Mouse (Mus musculus) ES-E14 (cell line): ENCODE measurements at regions not wholly inside any gene's neighbourhood (a gene's known extent, or its start where the extent isn't known, plus 50 kb on each side); places are given as distances from the start of the nearest gene placed in this dataset.
"Not testable (repeated sequence)": the region's sequence is repeated elsewhere in the genome, so short reads cannot be mapped to it uniquely, and the experiment has no call there.

ENCODE experiments used
- DNase-seq: peaks from one replicate; pipeline ENCODE4 v3.0.0-alpha.2; 2013; ENCODE audit warnings: low read depth, low spot score
- H3K27ac ChIP-seq: 2 replicates; pipeline ENCODE4 v1.5.1; 2012; ENCODE audit warnings: low read depth, mild to moderate bottlenecking, low read length, moderate library complexity, mixed read lengths; ENCODE audit not compliant: poor library complexity, insufficient read depth, severe bottlenecking
- H3K36me3 ChIP-seq: 2 replicates; pipeline ENCODE4 v1.6.1; 2012; ENCODE audit warnings: mild to moderate bottlenecking, low read length, moderate library complexity, mixed read lengths; ENCODE audit not compliant: control insufficient read depth, poor library complexity, insufficient read depth, severe bottlenecking
- H3K4me1 ChIP-seq, 2 experiments: fragments of 150-350 bp in 1 of 2; sonication (generic) in 1 of 2; 2 replicates each; pipeline ENCODE4 v1.6.1; 2012; ENCODE audit warnings: low read length in 2 of 2, mild to moderate bottlenecking in 1 of 2, mixed read lengths in 1 of 2; ENCODE audit not compliant: control insufficient read depth in 2 of 2, insufficient read depth in 2 of 2, poor library complexity in 1 of 2
- H3K4me3 ChIP-seq, 2 experiments: fragments of 150-350 bp in 1 of 2; sonication (generic) in 1 of 2; 2 replicates each; pipeline ENCODE4 v1.5.1; 2012; ENCODE audit warnings: low read length in 2 of 2, low read depth in 1 of 2, mild to moderate bottlenecking in 1 of 2, mixed read lengths in 1 of 2; ENCODE audit not compliant: insufficient read depth in 1 of 2, poor library complexity in 1 of 2, severe bottlenecking in 1 of 2
- H3K9ac ChIP-seq: 2 replicates; pipeline ENCODE4 v1.6.1; 2012; ENCODE audit warnings: low read depth, mild to moderate bottlenecking, low read length, mixed read lengths; ENCODE audit not compliant: poor library complexity, insufficient read depth, severe bottlenecking
- H3K9me3 ChIP-seq: fragments of 150-350 bp; sonication (generic); 2 replicates; pipeline ENCODE4 v1.6.1; 2012; ENCODE audit warnings: low read depth, mild to moderate bottlenecking, low read length; ENCODE audit not compliant: control insufficient read depth, insufficient read depth
- CHD2 ChIP-seq: IDR thresholded peaks from 2 replicates; pipeline ENCODE4 v1.6.1; 2014; ENCODE audit warnings: mild to moderate bottlenecking, low read depth, low read length, inconsistent platforms
- HCFC1 ChIP-seq: IDR thresholded peaks from 2 replicates; pipeline ENCODE4 v1.6.1; 2012; ENCODE audit warnings: low read length, inconsistent platforms, borderline replicate concordance; ENCODE audit not compliant: insufficient read depth
- MAFK ChIP-seq: IDR thresholded peaks from 2 replicates; pipeline ENCODE4 v1.6.1; 2014; ENCODE audit warnings: mild to moderate bottlenecking, low read depth, low read length, inconsistent platforms; ENCODE audit not compliant: insufficient read depth
- ZC3H11A ChIP-seq: IDR thresholded peaks from 2 replicates; pipeline ENCODE4 v1.6.1; 2012; ENCODE audit warnings: low read depth, mild to moderate bottlenecking, inconsistent platforms, low read length, borderline replicate concordance
- ZNF384 ChIP-seq: IDR thresholded peaks from 2 replicates; pipeline ENCODE4 v1.6.1; 2012; ENCODE audit warnings: low read depth, low read length, inconsistent platforms
- in situ Hi-C, 2 experiments: fragments of 600-800 bp; cut with MboI; formaldehyde crosslinking; loops; one replicate each; pipeline ENCODE4 v1.15.1; 2025; ENCODE audit warnings: low sequenced_read_pairs in 2 of 2, inconsistent platforms in 1 of 2; ENCODE audit not compliant: unreplicated experiment in 2 of 2

DNA sequence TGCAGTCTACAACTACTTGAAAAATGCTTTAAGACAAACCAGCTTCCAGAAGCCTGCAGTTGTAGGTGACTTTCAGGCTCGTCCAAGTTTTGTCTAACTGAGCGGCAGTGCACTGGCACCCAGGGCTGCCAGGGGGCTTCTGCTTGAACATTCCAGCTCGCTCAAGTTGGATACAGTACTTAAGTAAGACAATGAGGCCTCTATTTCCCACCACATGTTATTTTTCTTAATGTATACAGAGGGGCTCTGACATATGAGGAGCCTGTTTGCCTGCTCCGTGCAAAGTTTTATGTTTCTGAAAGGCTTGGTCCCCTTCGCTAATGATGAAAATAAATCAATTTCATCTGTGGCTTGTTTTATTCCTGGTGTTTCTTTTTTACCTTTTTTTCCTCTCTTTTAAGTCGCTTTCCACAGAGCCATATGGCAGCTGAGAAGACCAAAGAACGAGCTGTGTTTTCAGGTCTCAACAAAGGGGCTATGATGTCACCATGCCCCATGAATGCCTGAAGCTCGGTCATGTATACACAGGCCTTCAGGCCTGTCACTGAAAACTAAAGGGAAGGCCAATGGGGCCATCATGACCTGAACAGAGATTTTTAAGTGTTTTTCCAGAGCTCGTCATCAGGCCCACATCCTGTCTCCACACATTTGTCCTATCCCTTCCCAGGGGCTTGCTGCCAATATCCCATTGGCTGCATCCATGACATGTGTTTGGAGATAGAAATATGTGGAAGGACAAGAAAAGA, 164.2 kb downstream of the Pcdh18 start:
- Histone ChIP-seq H3K9me3 (no peaks in the 10 kb centered on the region), H3K4me3 (no peak overlapping the region), H3K36me3 (no peaks in the 10 kb centered on the region), H3K4me1 (no peaks in the 10 kb centered on the region), H3K9ac (no peak overlapping the region), H3K27ac (no peak overlapping the region)
- in situ Hi-C loops = no loop called here
- no peak for DNase-seq
- TF ChIP-seq HCFC1 = no peak
- TF ChIP-seq MAFK = no peak
- no peak for TF ChIP-seq ZNF384
- TF ChIP-seq ZC3H11A = no peak
- TF ChIP-seq CHD2 = no peak

DNA sequence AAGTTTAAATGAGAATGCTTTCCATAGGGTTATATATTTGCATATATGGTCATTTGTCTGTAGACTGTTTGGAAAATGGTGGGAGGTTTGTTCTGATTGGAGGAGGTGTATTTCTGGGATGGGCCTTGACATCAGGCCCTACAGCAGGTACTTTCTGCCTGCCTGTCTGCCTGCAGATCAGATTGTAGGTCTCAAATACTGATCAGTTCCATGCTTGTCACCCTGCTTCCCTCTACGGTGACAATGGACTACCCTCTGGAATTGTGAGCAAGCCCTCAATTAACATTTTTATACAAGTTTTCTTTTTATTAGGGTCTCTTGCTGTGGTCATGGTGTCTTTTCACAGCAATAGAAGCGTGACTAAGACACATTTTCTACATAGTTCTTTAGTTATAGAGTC, 166.9 kb downstream of the Pcdh18 start:
- H3K4me3 ChIP-seq = no peak overlapping the region
- H3K27ac ChIP-seq = no peak overlapping the region
- H3K9me3 ChIP-seq = no peaks in the 10 kb centered on the region
- DNase-seq = no peak
- no peaks in the 10 kb centered on the region for H3K4me1 ChIP-seq
- no peaks in the 10 kb centered on the region for H3K36me3 ChIP-seq
- no peak for TF ChIP-seq CHD2
- no peak for TF ChIP-seq MAFK
- H3K9ac ChIP-seq = no peak overlapping the region
- in situ Hi-C loops = no loop called here

DNA sequence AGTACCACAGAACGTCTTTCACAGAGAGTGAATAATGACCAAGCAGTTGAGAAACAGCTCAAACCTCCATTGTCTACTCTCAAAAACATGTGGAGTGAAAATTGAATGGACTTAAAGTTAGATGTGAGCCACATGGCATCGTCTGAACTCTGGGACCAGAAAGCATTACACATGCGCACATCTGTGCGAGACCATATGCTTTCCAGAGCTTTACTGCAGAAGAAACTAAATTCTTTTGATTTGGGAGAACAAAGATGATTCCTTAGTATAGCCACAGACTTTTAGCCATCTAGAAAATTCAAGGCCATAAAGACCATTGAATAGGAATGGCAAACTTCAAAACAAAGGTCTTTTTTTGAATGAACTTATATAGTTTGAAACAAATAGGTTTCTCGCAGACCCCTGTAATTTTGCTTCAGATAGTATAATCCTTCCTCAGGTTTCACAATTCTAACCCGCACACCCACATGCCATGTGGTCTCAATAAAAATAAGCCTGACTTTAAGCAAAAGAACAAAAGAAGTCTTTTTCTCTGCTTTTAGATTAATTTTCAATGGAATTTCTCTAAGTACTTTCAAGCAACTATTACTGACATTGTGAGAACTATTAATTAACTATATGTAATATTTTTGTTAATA, 170.5 kb downstream of the Pcdh18 start:
- Histone ChIP-seq H3K9ac (no peak overlapping the region), H3K9me3 (no peaks in the 10 kb centered on the region), H3K27ac (no peak overlapping the region), H3K4me1 (no peaks in the 10 kb centered on the region), H3K4me3 (no peak overlapping the region), H3K36me3 (no peaks in the 10 kb centered on the region)
- in situ Hi-C loops = no loop called here
- no peak for DNase-seq
- TF ChIP-seq HCFC1 (no peak), ZNF384 (no peak), CHD2 (no peak), ZC3H11A (no peak), MAFK (no peak)

DNA sequence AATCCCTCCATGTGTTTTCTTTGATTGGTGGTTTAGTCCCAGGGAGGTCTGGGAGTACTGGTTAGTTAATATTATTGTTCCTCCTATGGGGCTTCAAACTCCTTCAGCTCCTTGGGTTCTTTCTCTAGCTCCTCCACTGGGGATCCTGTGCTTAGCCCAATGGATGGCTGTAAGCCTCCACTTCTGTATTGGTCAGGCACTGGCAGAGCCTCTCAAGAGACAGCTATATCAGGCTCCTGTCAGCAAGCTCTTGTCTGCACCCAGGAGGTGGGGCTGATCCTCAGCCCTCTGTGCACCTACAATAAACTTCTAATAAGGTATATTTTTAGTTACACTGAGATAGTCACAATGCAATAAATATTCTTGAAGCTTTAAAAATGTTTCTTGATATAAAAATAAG, 171.2 kb downstream of the Pcdh18 start:
- not testable (repeated sequence) for H3K27ac ChIP-seq, H3K36me3 ChIP-seq

More for the DNA sequence above, 171.2 kb downstream of the Pcdh18 start:
- H3K9me3 ChIP-seq, H3K9ac ChIP-seq, H3K4me1 ChIP-seq, DNase-seq, H3K4me3 ChIP-seq, in situ Hi-C loops: not testable (repeated sequence)
